Mouse (Mus musculus): Measurements from ENCODE around the gene Dab1.

Dab1 gene

DNA sequence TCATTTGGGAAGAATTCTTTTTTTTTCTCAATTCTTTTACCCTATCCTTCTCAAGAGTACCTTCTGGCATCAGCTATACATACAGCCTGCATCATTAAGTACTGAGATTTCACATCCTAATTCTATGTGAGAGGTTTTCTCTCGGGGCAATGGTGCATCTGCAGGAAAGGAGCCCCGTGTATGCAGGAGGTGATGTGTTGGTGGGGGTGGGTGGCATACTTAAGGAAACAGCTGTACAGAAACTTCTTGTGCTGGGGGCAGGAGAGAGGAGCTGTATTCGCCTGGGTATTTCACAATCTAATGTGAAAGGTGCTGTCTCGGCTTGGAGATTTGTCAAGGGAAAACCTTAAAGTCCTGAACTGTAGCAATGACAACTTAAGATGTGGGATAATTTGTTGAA, 392.5 kb downstream of the Dab1 start:
- no peak for DNase-seq

DNA sequence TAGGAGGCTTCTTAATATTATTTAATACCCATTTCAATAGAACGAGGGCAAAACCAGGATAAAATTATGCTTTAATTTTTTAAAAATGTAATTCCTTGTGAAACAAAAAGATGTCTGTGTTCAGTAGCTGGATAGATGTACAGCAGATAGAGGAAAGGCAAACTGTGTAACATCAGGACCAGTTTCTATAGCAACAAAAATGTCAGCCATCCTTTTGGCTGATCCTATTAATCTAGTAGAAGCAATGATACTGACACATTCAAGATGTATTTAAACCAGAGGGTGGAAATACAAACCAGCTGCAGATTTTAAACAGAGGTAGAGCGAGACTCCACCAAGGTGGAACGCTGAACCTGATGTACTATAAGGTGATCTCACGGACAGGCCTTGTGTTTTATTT, 393.0 kb downstream of the Dab1 start:
- no peak for DNase-seq

DNA sequence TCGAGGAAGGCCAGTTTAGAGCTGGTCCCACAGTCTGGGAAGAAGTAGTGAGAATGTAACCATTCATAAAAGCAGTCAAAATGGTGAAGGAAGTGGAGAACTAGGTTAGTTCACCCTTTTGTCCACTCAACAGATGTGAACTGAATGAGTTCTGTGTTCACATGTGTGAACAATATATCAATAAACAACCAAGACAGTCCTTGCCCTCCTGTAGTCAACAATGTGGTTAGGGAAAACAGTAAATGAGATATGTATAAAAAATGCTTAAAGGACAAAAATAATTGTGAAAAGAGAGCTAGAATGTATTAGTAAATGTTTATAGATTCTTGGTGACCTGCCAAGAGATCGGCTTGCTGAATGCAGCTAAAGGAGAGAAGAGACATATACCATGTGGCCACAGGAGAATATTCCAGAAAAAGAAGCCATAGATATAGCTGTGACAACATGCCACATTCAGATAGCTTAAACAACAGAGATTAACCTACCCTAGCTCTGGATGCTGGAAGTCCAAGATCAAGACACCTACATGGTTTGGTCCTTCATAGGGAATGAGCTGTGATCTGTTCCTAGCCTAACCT, 406.0 kb downstream of the Dab1 start:
- DNase-seq, result no peak

DNA sequence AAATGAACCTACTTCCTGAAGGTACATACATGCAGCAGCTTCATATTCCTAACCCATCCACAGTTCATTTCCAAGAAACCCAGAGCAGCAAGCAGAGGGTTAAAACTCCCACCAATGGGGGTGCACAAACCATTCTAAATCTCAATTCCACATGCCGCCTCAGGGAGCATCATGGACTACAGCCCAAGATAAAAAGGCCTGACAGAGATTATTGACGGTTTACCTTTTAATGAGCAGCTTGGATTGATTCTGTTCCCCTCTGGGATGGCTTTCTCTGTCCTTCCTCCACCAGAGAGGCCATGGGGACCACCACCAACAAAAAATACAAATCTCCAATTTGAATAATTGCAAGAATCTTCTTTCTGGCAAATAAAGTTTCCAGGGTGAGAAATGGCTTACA, 407.7 kb downstream of the Dab1 start:
- no peak for DNase-seq

DNA sequence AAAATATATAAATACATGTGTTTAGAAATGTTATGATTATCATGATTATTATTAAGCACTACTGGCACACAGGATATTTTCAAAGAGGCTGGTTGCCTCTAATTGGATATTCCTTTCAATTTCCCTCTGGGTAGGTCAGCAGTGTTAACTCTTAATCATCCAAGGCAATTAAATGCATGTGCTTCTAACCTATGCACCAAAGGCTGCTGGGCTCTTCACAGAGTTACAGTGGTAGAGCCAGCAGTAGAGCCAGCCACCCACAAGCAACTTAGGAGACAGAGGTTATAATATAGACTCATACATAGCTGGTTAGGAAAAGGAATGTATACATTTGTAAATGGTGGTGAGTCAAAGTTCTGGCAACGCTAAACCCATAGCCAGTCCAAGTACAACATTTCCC, 408.1 kb downstream of the Dab1 start:
- no peak for DNase-seq

DNA sequence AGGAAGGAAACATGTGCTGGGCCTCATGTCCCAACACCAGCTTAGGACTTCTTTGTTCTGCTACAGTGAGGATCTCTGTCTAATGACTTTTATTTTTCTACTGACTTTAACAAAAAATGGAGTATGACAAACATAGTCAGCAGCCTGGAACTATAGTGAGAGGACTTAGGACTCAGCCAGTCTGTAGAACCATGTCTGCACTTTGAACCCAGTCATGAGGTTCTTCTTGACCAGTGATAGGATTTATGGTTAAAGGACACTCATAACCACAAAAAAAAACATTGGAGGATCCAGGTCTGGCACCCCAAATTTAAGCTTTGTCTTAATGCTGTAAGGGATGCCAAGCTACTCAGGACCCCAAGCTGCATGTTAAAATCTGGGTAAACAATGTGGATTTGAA, 416.9 kb downstream of the Dab1 start:
- no peak for DNase-seq

DNA sequence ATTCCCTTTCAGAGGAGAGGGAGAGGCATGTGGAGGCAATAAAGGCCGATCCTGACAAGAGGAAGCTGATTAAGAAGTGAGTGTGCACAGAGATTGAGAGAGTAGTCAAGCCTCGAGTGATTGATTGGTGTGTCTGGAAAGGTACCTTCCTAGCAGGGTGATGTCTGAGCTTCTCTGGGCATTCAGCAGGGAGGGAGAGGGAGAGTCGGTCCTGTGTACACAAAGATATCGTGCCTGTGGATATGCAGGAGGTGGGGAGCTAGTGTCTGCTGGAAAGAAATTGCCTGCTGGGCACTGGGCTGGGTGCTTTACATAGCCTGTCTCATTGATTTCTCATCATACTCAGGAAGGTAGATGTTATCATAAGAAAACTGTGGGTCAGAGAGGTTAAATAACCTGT, 420.4 kb downstream of the Dab1 start:
- no peak for DNase-seq

DNA sequence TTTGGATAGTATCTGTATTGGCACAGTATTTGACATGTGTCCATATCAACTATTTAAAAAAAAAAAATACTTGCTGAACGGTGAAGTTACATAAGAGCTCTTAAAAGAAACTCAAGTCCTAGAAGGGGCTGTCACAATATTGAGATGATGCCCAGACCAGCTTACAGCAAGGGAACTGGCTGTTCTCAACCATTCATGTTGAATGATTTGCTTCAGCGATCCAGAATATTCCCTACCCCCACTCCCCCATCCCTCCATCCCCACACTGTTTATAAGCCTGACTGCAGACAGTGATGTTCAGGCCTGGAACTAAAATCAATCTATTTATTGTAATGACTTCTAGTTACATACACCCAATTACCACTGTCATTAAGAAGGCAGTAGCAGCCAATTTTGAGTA, 424.3 kb downstream of the Dab1 start:
- no peak for DNase-seq

DNA sequence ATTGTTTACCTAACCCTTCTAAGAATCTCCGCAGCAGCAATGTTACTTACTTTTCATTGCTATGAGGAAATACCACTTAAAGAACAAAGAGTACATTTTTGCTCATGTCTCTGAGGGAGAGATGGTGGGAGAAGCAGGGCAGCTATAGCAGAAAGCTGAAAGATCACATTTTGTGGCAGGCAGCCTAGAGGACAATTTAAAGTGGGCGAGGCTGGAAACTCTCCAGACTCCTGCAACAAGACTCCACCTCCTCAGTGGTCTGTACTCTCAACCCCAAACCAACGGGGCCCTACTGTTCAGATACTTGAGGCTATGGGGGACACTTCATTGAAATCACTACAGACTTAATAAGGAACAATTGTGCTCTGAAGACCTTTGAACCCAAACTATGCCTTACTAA, 425.5 kb downstream of the Dab1 start:
- DNase-seq, result no peak

DNA sequence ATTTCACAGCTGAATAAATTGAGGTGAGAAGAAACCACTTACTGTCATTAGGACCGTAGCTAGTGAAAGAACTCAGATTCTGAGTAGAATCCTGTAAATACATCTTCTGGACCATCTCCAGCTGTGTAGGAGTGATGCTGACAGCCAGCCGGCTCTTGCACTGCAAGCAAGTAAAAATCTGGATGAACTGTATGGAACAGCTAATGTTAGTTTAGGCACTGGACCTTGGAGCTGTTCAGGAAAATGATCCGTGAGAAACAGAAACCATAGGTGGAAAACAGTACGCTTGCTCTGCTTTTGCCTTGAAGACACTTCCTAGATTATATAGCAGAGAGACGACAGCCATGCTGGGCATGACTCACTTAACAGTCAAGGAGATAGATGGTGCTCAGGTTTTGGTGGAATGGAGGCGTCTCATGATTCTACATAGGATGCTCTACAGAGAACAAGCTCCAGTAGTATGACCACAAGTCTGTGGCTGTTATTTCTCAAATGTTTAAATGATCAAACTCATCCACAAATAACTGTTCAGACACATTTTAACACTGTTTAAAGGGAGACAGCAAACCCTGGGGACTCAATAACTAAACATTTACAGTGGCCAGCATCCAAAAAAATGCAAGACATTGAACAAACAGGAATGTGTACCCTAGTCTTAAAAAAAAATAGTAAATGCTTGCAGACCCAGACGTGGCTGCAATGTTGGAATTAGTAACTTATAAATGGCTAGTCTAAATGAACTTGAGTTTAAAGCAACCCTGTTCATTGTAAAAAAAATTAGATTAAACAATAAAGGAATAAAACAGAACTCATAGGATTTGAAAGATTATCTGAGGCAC, 429.0 kb downstream of the Dab1 start:
- no peak for DNase-seq

DNA sequence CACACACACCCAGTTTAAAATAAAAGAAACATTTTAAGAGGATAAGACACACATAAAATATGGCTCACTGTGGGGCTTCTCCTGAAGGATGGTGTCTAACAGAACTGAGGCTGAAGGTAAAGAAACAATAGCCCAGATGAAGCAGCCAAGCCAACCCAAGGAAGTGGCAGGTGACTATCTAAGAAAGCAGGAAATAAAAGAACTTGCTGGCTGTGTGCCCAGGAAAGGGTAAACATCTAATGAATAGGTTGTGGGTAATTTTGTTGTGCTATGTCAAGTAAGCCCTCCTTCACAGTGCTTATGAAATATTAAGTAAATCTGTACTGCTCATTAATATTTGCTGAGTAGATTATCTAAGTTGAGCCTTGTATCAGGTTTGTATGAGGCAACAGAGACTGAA, 438.0 kb downstream of the Dab1 start:
- no peak for DNase-seq

DNA sequence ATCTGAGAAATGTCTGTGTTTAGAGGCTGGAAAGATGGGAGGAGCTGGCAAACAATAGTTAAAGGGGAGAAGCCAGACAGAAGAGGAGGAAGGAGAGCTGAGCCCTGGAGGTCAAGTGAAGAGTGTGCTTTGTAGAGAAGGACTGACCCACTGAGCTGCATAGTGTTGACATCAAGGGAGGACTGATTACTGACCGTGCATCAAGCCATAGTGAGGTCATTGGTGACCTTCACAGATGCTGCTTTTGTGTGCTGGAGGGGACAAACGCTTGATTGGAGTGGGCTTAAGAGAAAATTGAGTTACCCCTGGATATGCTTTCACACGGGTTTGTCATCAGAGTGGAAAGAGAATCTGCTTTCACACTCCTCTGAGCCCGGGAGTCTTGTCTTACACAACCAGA, 440.4 kb downstream of the Dab1 start:
- DNase-seq, result no peak

DNA sequence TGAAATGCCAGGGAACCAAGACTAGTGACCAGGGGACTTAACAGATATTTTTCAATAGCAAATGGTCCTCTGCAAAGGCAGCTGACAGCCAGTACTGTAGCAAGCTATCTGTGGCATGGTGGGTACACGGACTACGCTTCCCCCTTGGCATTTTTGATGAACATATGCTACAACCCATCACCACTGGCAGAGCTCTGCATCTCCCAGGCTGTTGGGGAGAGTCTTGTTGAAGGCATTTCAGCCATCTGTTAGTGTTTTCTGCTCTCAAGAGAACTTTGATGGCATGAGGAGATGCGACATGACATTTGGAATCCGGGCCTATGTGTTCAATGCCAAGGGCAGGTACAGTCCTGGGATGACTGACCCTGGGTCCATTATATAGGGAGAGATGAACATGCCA, 443.2 kb downstream of the Dab1 start:
- DNase-seq, result no peak

DNA sequence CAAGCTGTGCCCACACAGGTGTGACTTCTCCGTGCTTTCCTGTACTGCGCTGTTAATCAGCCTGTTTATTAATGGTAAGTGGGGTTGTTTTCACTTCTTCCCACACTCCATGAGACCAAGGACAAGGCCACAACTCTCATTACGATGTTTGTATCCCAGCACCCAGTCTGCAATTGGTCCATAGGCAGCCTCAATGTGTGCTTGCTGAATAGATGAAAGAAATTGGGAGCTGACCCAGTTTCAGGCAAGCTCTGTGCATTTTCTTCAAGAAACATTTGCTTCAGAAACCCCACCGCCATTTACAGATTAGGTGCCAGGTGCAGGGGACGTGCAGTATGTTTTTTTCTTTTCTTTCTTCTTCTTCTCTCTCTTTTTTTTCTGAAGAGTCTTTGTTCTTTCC, 447.7 kb downstream of the Dab1 start:
- DNase-seq, result no peak

DNA sequence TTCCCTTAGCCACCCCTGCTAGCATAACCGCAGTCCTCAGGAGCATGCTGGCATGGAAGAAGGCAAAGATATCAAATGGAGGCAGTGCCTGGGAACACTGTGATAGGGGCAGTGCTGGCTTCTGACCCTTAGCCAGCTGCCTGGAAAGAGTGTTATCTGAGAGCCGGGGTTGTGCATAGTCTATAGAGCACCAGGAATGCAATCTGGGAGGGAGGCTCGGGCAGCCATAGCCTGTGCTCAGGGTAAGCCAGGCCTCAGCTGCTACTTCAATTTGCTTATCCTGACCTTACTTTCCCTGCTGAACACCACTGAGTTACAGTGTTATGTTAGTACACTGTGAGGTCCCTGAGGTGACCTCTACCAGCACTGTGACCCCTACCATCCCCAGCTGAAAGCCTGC, 448.6 kb downstream of the Dab1 start:
- DNase-seq, result no peak

DNA sequence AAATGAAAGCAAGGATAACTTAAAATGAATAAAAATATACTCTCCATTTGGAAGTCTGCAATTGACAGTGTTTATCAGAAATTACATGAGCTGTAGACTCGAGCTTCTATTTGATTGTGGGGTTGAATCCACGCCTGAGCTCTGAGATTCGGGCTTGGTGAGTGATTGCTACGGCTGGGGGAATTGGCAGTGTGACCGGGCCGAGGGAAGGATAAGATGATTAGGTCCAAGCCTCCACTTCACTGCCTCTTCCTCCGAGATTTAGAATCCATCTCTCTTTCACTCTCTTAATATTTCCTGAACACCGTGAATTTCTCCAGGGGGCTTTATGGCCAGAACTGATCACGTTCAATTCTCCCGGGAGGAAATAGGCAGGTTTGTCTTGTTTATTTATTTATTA, 452.1 kb downstream of the Dab1 start:
- DNase-seq, result no peak

DNA sequence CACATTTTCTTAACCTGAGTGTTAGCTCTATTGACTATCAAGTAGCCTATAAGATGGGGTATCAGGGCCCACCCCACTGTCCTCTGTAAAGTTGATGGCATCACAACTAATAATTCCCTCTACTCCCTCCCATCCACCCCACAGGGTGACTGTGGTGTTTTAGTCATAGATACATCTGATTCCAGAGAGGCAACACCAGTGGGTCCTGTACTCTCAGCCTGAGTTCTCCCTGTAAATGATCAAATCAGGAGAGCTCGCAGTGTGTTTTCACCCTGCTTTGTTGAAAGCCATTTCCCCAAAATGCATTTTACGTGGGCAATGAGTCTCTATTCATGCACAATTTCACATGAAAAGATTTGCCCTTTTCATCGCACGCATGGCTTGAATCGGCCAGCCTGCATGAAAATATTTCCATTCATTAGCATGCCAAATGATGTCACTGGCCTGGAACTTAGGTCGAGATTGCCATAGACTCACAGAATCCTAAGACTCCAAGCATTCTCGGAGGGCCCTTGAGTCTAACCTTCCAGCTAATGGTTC, 454.8 kb downstream of the Dab1 start:
- no peak for DNase-seq

DNA sequence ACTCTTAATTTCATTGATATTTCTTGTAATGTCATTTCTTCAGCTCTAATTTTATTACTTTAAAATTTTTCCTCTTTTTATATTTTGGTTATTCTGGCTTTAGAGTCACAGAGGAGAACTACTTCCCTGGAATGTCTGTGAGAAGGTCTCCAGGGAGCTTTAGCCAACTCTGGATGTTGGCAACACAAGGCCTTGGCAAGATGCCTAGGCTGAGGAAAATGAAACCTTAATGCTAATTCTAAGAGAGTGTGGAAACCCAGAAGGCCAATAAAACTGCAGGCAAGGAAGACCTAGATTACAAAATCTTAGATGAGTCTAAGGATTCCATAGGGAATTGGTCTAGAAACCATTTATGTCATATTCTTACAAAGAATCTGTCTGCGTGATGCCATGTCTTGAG, 458.6 kb downstream of the Dab1 start:
- DNase-seq, result no peak

DNA sequence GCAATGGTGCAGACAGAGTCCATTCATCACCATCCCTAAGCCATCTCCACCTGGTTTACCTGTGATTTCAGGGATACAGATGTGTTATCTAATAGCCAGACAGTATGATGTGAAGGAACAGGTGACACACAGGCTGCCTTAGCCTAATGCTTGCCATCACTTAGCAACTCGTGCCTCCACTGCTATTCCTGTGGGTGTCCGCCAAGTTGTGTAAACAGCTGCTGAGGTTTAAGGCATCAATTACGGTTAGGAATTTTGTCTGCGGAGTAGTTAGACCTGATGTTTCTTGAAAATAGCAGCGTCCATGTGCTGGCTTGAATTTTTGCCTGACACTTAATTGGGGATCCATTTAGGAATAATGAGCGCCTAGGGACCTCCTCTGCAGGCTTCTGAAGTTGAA, 487.1 kb downstream of the Dab1 start:
- DNase-seq, result no peak

DNA sequence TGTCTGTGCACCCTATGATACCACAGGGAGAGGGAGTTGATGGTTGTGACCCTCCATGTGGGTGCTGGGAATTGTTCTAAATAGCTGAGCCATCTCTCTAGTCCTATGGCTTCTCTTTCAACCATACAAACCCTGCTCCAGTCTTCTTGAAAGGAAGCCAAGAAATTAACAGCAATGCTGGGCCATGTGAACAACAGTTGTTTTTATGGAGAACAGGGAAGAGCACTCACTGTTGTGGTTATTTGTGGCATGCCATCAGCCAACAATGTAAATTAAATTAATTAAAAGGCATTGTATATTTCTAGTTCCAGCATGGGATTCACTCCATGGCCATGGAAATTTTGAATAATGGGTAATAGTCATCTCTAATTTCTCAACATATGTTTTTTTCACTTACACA, 492.5 kb downstream of the Dab1 start:
- no peak for DNase-seq

DNA sequence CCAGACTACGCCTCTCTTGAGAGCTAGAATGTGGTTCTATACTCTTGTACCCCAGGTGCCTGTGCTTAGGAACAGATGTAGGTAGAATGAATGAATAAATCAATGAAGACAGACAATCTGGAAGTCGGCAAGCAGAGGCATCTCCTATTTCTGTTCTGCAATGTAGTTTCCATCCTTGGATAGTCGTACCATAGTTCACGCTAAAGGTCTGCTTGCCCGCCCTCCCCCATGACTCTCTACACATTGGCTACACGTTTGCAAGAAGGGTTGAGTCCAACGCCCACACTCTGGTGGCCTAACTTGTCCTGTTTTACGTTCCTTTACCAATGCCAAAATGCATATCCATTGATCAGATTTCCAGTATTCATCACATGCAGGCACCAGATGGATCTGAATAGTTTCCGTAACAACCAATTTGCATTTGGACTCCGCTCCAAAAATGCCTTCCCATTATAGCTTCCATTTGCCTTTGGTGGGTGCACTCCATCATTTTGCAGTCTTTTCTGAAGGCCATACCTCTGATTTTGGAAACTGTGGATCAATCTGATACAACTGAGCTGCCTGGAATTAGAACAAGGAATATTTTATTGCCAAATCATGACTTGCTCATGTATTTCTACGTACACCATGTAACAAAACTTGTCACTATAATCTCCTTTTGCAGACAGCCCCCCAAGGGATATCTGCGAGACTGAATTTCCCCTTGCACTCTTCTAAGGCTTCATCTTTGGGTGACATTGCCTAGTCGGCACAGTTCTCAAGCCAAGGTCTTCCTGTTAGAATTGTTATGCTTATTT, 494.2 kb downstream of the Dab1 start:
- no peak for DNase-seq

DNA sequence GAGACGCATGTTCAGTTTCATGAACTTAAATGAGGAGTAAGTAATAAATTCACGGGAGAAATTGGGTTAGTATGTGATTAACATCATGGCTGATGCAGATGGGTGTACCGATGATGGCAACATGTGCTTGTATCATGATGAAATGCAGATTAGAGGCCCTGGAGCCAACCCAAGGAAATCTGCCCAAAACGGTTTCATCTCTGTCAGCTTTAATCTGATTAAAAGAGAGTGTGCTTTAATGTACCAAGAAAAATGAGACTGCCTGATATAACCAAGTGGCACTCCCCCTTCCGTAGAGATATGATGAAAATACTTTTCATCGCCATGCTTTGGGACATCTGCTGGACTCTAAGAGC, 494.8 kb downstream of the Dab1 start:
- DNase-seq, result no peak

DNA sequence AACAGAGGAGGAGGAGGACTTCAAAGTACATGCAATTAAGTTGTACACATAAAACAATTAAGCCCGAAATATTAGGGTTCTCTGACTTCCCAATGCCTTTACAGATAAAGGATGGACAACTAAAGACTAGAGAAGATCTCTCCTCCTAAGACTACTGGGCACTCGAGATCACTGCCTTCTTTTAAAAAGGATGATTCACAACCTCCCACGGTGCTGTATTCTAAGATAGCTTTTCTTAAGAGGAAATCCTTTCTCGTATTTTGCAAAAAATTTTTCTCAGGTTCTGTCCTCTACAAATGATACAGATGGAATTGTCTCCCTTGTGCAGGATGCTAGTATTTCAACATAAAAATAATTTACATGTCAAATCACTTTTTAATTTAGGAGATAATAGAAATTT, 500.9 kb downstream of the Dab1 start:
- DNase-seq, result no peak

DNA sequence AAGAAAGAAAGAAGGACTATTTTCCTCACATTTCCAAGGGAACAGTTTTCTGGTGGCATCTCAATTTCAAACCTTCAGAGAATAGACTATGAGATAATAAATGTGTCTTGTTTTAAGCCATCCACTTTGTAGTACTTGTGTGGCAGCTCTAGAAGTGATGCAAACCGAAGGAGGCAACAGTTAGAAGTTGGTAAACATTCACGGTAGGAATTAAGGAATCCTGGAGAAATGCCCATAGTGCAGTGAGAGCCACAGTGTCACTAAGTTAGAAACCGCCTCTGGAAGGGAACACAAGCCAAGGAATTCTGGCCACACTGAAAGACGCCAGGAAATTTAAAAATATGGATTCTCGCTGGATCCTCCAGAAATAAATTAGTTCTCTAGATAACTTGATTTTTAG, 502.8 kb downstream of the Dab1 start:
- DNase-seq, result no peak
